ENCODE assay signal across 10 mouse cellular contexts in the genomic region with DNA sequence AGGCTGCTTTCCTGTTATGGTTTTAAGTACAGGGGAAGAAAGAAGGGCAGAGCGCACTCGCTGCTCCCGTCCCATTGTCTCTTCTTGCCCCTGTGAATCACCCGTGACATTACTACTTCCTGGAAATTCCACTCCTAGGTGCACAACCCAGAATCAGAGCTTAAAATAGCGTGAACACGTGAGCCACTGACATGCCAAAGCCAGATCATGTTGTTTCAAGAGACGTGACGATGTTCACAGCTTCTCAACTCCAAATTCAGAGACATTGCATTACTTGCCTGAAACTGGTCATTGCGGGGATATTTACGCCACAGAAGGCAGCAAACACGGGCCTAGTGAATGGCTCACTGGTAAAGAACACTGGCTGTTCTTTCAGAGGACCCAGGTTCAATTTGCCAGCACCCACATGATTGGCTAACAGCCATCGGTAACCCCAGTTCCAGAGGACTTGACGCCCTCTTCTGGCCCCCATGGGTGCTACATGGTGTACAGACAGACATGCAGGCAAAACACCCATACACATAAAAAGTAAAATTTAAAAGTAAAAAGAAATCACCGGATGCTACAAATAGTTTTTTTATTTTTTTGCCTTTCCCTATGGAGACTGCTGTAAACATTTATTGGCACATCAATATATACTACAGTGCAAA. TPM values are rescaled to one million over a fixed set of nuclear protein-coding genes. Genes with fewer than 3 reads are reported as not detected.
A peak's percentile ranks its signal among the peaks of the same experiment; 100 is the strongest.
DNase-seq lines count a peak whose midpoint lies in the region; ATAC-seq and TF ChIP-seq lines count a peak whose summit lies in the region.
"Had no signal": no experiment of that assay in that cellular context is flagged by ENCODE, and none has a peak within 500 bp of the region (broad histone marks: within the 10 kb centered on the region; RNA-seq: fewer than 3 reads in every experiment).

No protein-coding gene starts in this region.

- no peak overlapping the region for H3K27ac ChIP-seq in liver, embryonic 14.5 days
- H3K27ac ChIP-seq in liver, embryonic 11.5 days (ENCODE audit: low read depth, low read length): no peak overlapping the region
- no peak overlapping the region for H3K27ac ChIP-seq in ES-Bruce4 (ENCODE audit: insufficient read depth, low read length)
- no peak overlapping the region for H3K27ac ChIP-seq in bone marrow, adult 2 months (ENCODE audit: control insufficient read depth, insufficient read depth, low read depth, low read length, poor library complexity)
- no peak overlapping the region for H3K27ac ChIP-seq in forebrain, embryonic 13.5 days
- H3K27ac ChIP-seq: intestine, embryonic 15.5 days had no signal

- peaks cover 0 to 5% of the 10 kb centered on the region in 2 experiments; a peak in 1 of 4 replicates for H3K4me1 ChIP-seq in liver, embryonic 14.5 days (replicated peaks; ENCODE audit: control insufficient read depth in 2 of 2, insufficient read depth in 2 of 2, low read length in 1 of 2)
- H3K4me1 ChIP-seq in liver, embryonic 11.5 days (replicated peaks; ENCODE audit: control insufficient read depth, insufficient read depth, low read length): no peaks in the 10 kb centered on the region; the same call in 1 of the 2 replicates
- H3K4me1 ChIP-seq in ES-Bruce4 (ENCODE audit: control insufficient read depth, insufficient read depth, low read length): peaks cover 4% of the 10 kb centered on the region
- peaks cover 8% of the 10 kb centered on the region for H3K4me1 ChIP-seq in bone marrow, adult 2 months (ENCODE audit: control insufficient read depth, insufficient read depth, low read length)
- H3K4me1 ChIP-seq in forebrain, embryonic 13.5 days: peaks cover 3% of the 10 kb centered on the region

- no peak overlapping the region for H3K4me2 ChIP-seq in liver, embryonic 14.5 days (ENCODE audit: low read depth)
- H3K4me2 ChIP-seq in liver, embryonic 11.5 days: no peak overlapping the region
- no peak overlapping the region for H3K4me2 ChIP-seq in forebrain, embryonic 13.5 days
- H3K4me2 ChIP-seq: intestine, embryonic 15.5 days had no signal

- TF ChIP-seq EP300 in liver, embryonic 14.5 days (IDR thresholded peaks at IDR 0.05; ENCODE audit: low read depth): no peak
- TF ChIP-seq EP300 in ES-Bruce4 (IDR thresholded peaks at IDR 0.05; ENCODE audit: insufficient read depth, low read depth, low read length): no peak

- no peak overlapping the region for H3K4me3 ChIP-seq in liver, embryonic 14.5 days (ENCODE audit: insufficient read depth in 1 of 2, low read depth in 2 of 2, low read length in 2 of 2)
- H3K4me3 ChIP-seq in liver, embryonic 11.5 days (ENCODE audit: low read depth, low read length): no peak overlapping the region
- no peak overlapping the region for H3K4me3 ChIP-seq in ES-Bruce4 (ENCODE audit: low read depth, low read length)
- H3K4me3 ChIP-seq in bone marrow, adult 2 months (replicated peaks; ENCODE audit: control insufficient read depth, low read depth, low read length): no peak overlapping the region
- H3K4me3 ChIP-seq in forebrain, embryonic 13.5 days: no peak overlapping the region
- H3K4me3 ChIP-seq: intestine, embryonic 15.5 days had no signal

- H3K36me3 ChIP-seq in liver, embryonic 14.5 days (replicated peaks; ENCODE audit: control insufficient read depth, insufficient read depth, low read depth): no peaks in the 10 kb centered on the region
- no peaks in the 10 kb centered on the region for H3K36me3 ChIP-seq in liver, embryonic 11.5 days (ENCODE audit: control insufficient read depth, insufficient read depth, low read length)
- no peaks in the 10 kb centered on the region for H3K36me3 ChIP-seq in ES-Bruce4 (ENCODE audit: control insufficient read depth, insufficient read depth, low read length, poor library complexity, severe bottlenecking)
- peaks cover 5% of the 10 kb centered on the region; the same call in 1 of the 2 replicates for H3K36me3 ChIP-seq in forebrain, embryonic 13.5 days (ENCODE audit: poor library complexity, severe bottlenecking)
- H3K36me3 ChIP-seq: intestine, embryonic 15.5 days had no signal

- no peak for TF ChIP-seq POLR2A in ES-Bruce4 (IDR thresholded peaks at IDR 0.05; ENCODE audit: insufficient read depth, low read length)
- TF ChIP-seq POLR2A in bone marrow, adult 2 months (IDR thresholded peaks at IDR 0.05; ENCODE audit: borderline replicate concordance, control insufficient read depth, low read depth, low read length): no peak

- ATAC-seq in liver, embryonic 14.5 days (ENCODE audit: insufficient read depth): no peak
- ATAC-seq in liver, embryonic 11.5 days (replicated peaks; ENCODE audit: low FRiP score): no peak
- ATAC-seq in forebrain, embryonic 13.5 days: no peak

- no peaks in the 10 kb centered on the region for H3K9me3 ChIP-seq in liver, embryonic 14.5 days (ENCODE audit: control insufficient read depth, low read length)
- H3K9me3 ChIP-seq in liver, embryonic 11.5 days (ENCODE audit: control insufficient read depth, low read length): no peaks in the 10 kb centered on the region
- H3K9me3 ChIP-seq in ES-Bruce4 (replicated peaks; ENCODE audit: control insufficient read depth, insufficient read depth, low read length, poor library complexity, severe bottlenecking): no peaks in the 10 kb centered on the region
- no peaks in the 10 kb centered on the region for H3K9me3 ChIP-seq in forebrain, embryonic 13.5 days (replicated peaks)
- H3K9me3 ChIP-seq: intestine, embryonic 15.5 days had no signal

- no peak for DNase-seq in liver, embryonic 14.5 days (ENCODE audit: low read depth in 3 of 3, low spot score in 3 of 3)
- DNase-seq in liver, embryonic 11.5 days (ENCODE audit: low spot score): no peak
- DNase-seq in heart, postnatal 4 days: peak; percentile 54
- DNase-seq in cerebellum, postnatal 10 days: no peak
- DNase-seq: cerebellum, postnatal 25 days; left cerebral cortex, postnatal 4 days had no signal

- H3K9ac ChIP-seq in liver, embryonic 14.5 days (replicated peaks): no peak overlapping the region
- H3K9ac ChIP-seq in liver, embryonic 11.5 days (ENCODE audit: low read depth, low read length): no peak overlapping the region
- H3K9ac ChIP-seq in ES-Bruce4 (ENCODE audit: low read depth, poor library complexity, severe bottlenecking): no peak overlapping the region
- H3K9ac ChIP-seq in forebrain, embryonic 13.5 days: no peak overlapping the region
- H3K9ac ChIP-seq: intestine, embryonic 15.5 days had no signal

- peak; percentile 35; the same call in 1 of the 2 replicates for TF ChIP-seq CTCF in liver, embryonic 14.5 days (IDR thresholded peaks at IDR 0.05; ENCODE audit: low read depth)
- peak; percentile 26 for TF ChIP-seq CTCF in ES-Bruce4 (IDR thresholded peaks at IDR 0.05; ENCODE audit: low read depth, low read length)
- TF ChIP-seq CTCF in bone marrow, adult 2 months (IDR thresholded peaks at IDR 0.05; ENCODE audit: control insufficient read depth, insufficient read depth, low read length): peak; percentile 20; the same call in 1 of the 2 replicates

- WGBS in liver, embryonic 14.5 days (ENCODE audit: insufficient replicate concordance): 78% methylated on average over 14 of the region's 14 CpGs
- 88% methylated on average over 14 of the region's 14 CpGs for WGBS in liver, embryonic 11.5 days
- WGBS in bone marrow, adult 2 months: 92% methylated on average over 14 of the region's 14 CpGs
- WGBS in forebrain, embryonic 13.5 days: 94% methylated on average over 14 of the region's 14 CpGs

- H3K27me3 ChIP-seq in liver, embryonic 14.5 days (ENCODE audit: control insufficient read depth, insufficient read depth, low read length): no peaks in the 10 kb centered on the region
- no peaks in the 10 kb centered on the region for H3K27me3 ChIP-seq in liver, embryonic 11.5 days (replicated peaks; ENCODE audit: control insufficient read depth, insufficient read depth, low read length)
- no peaks in the 10 kb centered on the region for H3K27me3 ChIP-seq in ES-Bruce4 (ENCODE audit: control insufficient read depth, insufficient read depth, low read length, poor library complexity, severe bottlenecking)
- H3K27me3 ChIP-seq in forebrain, embryonic 13.5 days: no peaks in the 10 kb centered on the region
- H3K27me3 ChIP-seq: intestine, embryonic 15.5 days had no signal

RNA-seq across cellular contexts. Expression of a gene that starts 41.6 kb away (rescaled TPM):
- polyA plus RNA-seq in liver, embryonic 14.5 days (2012; rRNA removed): 15.6 and 25.1 TPM in 2 replicates
- 41.1 and 42.1 TPM in 2 replicates for polyA plus RNA-seq in liver, embryonic 14.5 days (2014; fragmentation: Nextera tagmentation; extraction: Ambion mirVana)
- 70.8 and 74.7 TPM in 2 replicates for polyA plus RNA-seq in liver, embryonic 11.5 days (2014; fragmentation: Nextera tagmentation; extraction: Ambion mirVana)
- 138 and 142 TPM in 2 replicates for polyA plus RNA-seq in ES-Bruce4 (2011; ENCODE audit: insufficient read depth, insufficient read length, low read depth, missing spikeins)
- polyA plus RNA-seq in bone marrow, adult 2 months (2011; ENCODE audit: insufficient read depth, insufficient read length, low replicate concordance, missing spikeins): 32.8 and 51.2 TPM in 2 replicates
- 10 to 100 TPM; 47.5 to 56.2 TPM for total RNA-seq in heart, postnatal 4 days (2021)
- 91.1 and 98.2 TPM in 2 replicates for polyA plus RNA-seq in forebrain, embryonic 13.5 days (2015; fragmentation: Nextera tagmentation; extraction: Ambion mirVana)
